Mouse (Mus musculus) stomach, postnatal 0 days (tissue): ENCODE data around the gene Psmc2. TPM values are rescaled to one million over a fixed set of nuclear protein-coding genes. Genes with fewer than 3 reads are reported as not detected.

ENCODE experiments used
- ATAC-seq: fragments of 200-750 bp; cut with Nextera tagmentation; 2 replicates; pipeline ENCODE4 v1.8.0; 2017; ENCODE audit not compliant: low FRiP score, low TSS enrichment
- DNase-seq: peaks from one replicate; pipeline ENCODE4 v3.0.0-alpha.2; 2016; ENCODE audit warnings: low spot score
- H3K27ac ChIP-seq: fragments of 300-500 bp; sonication (generic); replicated peaks from 2 replicates; pipeline ENCODE4 v1.5.1; 2014; ENCODE audit warnings: mild to moderate bottlenecking, control low read depth
- H3K27me3 ChIP-seq: fragments of 300-500 bp; sonication (generic); 2 replicates; pipeline ENCODE4 v1.6.1; 2014; ENCODE audit warnings: low read length; ENCODE audit not compliant: control insufficient read depth, insufficient read depth
- H3K36me3 ChIP-seq: fragments of 300-500 bp; sonication (generic); 2 replicates; pipeline ENCODE4 v1.6.1; 2014; ENCODE audit warnings: low read length, mixed read lengths; ENCODE audit not compliant: control insufficient read depth, insufficient read depth
- H3K4me1 ChIP-seq: fragments of 300-500 bp; sonication (generic); replicated peaks from 2 replicates; pipeline ENCODE4 v1.6.1; 2014; ENCODE audit warnings: antibody characterized with exemption; ENCODE audit not compliant: control insufficient read depth, insufficient read depth
- H3K4me2 ChIP-seq: fragments of 300-500 bp; sonication (generic); replicated peaks from 2 replicates; pipeline ENCODE4 v1.6.1; 2014; ENCODE audit warnings: low read depth, mild to moderate bottlenecking, control low read depth, moderate library complexity
- H3K4me3 ChIP-seq: fragments of 300-500 bp; sonication (generic); 2 replicates; pipeline ENCODE4 v1.5.1; 2014; ENCODE audit warnings: low read depth, low read length, control low read depth
- H3K9ac ChIP-seq: fragments of 300-500 bp; sonication (generic); 2 replicates; pipeline ENCODE4 v1.6.1; 2014; ENCODE audit warnings: mild to moderate bottlenecking, low read length, control low read depth, mixed read lengths
- H3K9me3 ChIP-seq: fragments of 300-500 bp; sonication (generic); 2 replicates; pipeline ENCODE4 v1.6.1; 2016; ENCODE audit warnings: low read length; ENCODE audit not compliant: control insufficient read depth
- CTCF ChIP-seq: IDR thresholded peaks from 2 replicates; pipeline ENCODE4 v1.5.1; 2016; ENCODE audit warnings: antibody characterized with exemption, low read depth, mild to moderate bottlenecking, moderate library complexity
- EP300 ChIP-seq: optimal IDR thresholded peaks from 2 replicates; pipeline ENCODE3; 2016; ENCODE audit warnings: antibody characterized with exemption
- WGBS: fragments of 180-500 bp; shearing (Covaris S2); extraction: QIAGEN DNeasy Blood & Tissue Kit; methylation state at CpG from one replicate; pipeline ENCODE4 v1.1.7; 2014; 5-methylcytosine and 5-hydroxymethylcytosine counted together
- polyA plus RNA-seq: library from polyadenylated mRNA; unstranded; fragments of >200 nt; fragmentation: Nextera tagmentation; extraction: Ambion mirVana; gene quantifications from 2 replicates; pipeline ENCODE4 v1.2.1, GENCODE M21; 2015

Gene Psmc2
- polyA plus RNA-seq, 1 experiment from 2014 or later, result 127 TPM

DNA sequence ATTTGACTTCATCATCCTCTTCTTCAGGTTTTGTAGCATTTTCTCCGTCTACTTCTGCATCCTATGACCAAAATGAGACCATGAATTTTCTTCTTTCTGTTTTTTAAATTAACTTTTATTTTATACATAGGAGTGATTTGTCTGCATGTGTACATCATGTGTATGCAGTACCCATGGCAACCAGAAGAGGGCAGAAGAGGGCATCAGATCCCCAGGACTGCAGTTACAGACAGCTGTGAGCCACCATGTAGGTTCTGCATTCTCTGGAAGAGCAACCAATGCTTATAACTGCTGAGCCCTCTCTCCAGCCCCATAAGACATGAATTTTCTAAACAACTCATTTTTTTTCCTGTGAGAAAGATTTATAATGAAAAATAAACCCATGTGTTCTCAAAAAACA is 28.9 kb downstream of the Psmc2 start:
- TF ChIP-seq EP300 (no peak), CTCF (peak; percentile 73)
- H3K9ac ChIP-seq, result no peak overlapping the region
- ATAC-seq, result no peak

DNA sequence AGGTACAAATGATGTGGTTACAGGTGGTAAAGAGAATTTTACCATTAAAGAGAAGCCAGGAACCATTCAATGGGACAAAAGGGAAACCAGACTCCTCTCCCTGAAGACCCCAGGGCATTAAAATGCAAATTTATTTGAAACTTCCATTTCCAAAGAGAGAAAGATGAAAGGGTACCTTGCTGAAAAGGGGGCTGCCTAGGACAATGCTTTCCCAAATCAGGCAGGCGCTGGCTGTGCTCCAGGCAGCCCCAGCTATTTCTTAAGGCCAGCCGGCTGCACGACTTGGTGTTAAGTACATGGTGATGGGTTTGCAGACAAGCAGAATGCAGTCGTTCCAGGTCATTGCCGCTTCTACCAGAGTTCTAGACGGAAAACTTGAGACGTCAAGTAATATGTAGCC is 41.3 kb downstream of the Psmc2 start:
- H3K4me3 ChIP-seq, result no peak overlapping the region
- H3K9me3 ChIP-seq, result no peaks in the 10 kb centered on the region
- WGBS, result 61% methylated on average over 7 of the region's 7 CpGs

More for the DNA sequence above, 28.9 kb downstream of the Psmc2 start:
- peak; percentile 58 for DNase-seq
- Histone ChIP-seq H3K27me3 (no peaks in the 10 kb centered on the region), H3K4me3 (no peak overlapping the region), H3K36me3 (no peaks in the 10 kb centered on the region), H3K27ac (no peak overlapping the region), H3K4me2 (no peak overlapping the region), H3K9me3 (no peaks in the 10 kb centered on the region), H3K4me1 (no peaks in the 10 kb centered on the region)
- 34% methylated on average over 1 of the region's 1 CpGs for WGBS

DNA sequence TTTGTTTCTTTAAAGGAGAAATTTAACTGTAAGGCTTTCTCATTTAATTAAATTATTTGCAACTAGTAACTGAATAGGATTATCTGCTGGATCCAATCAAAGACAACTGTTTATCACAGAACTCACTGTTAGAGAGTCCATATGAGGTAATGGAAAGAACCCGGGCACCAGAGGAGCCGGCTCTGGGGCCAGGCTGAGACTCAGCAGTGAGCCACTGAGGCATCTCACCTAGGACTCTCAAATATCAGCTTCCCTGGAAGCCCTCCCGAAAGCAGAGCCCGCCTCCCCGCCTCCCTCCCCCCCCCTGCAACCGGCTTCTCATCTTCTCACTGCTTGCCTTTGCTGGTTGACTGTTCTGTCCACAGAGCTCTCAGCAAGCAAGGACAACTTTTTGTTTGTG is 42.6 kb downstream of the Psmc2 start:
- ATAC-seq (no peak), DNase-seq (no peak)
- Histone ChIP-seq H3K27ac (no peak overlapping the region), H3K9me3 (no peaks in the 10 kb centered on the region), H3K4me2 (no peak overlapping the region), H3K36me3 (no peaks in the 10 kb centered on the region), H3K9ac (no peak overlapping the region), H3K27me3 (no peaks in the 10 kb centered on the region), H3K4me3 (no peak overlapping the region), H3K4me1 (no peaks in the 10 kb centered on the region)
- no peak for TF ChIP-seq CTCF
- no peak for TF ChIP-seq EP300
- 7% methylated on average over 5 of the region's 6 CpGs for WGBS

More for the DNA sequence above, 41.3 kb downstream of the Psmc2 start:
- no peaks in the 10 kb centered on the region for H3K27me3 ChIP-seq
- DNase-seq, result no peak
- TF ChIP-seq CTCF (no peak), EP300 (no peak)
- H3K4me1 ChIP-seq, result no peaks in the 10 kb centered on the region
- no peaks in the 10 kb centered on the region for H3K36me3 ChIP-seq
- H3K27ac ChIP-seq, result no peak overlapping the region
- ATAC-seq, result no peak
- no peak overlapping the region for H3K4me2 ChIP-seq
- H3K9ac ChIP-seq, result no peak overlapping the region

DNA sequence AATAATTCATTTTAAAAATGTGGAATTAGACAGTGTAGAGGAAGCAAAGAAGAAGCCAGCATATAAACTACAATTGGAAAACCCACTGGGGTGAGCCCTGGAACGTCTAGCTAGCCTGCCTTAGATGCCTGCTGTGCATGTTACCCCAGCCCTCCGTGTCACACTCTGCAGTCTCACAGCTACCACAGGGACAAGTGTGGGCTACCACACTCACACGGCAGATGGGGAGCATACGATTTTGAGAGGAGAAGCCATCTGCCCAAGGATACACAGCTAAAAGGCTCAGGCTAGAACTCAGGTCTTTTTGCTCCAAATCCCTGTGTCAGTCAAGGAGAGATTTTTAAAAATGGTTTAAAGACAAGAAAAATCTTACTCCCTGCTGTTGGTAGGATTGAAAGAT is 43.8 kb downstream of the Psmc2 start:
- no peaks in the 10 kb centered on the region for H3K36me3 ChIP-seq
- no peaks in the 10 kb centered on the region for H3K4me1 ChIP-seq
- H3K27me3 ChIP-seq, result no peaks in the 10 kb centered on the region
- ATAC-seq, result no peak
- no peak overlapping the region for H3K27ac ChIP-seq
- no peaks in the 10 kb centered on the region for H3K9me3 ChIP-seq
- no peak overlapping the region for H3K4me2 ChIP-seq
- DNase-seq, result no peak
- 66% methylated on average over 4 of the region's 4 CpGs for WGBS
- H3K9ac ChIP-seq, result no peak overlapping the region
- TF ChIP-seq EP300 (no peak), CTCF (no peak)
- no peak overlapping the region for H3K4me3 ChIP-seq

DNA sequence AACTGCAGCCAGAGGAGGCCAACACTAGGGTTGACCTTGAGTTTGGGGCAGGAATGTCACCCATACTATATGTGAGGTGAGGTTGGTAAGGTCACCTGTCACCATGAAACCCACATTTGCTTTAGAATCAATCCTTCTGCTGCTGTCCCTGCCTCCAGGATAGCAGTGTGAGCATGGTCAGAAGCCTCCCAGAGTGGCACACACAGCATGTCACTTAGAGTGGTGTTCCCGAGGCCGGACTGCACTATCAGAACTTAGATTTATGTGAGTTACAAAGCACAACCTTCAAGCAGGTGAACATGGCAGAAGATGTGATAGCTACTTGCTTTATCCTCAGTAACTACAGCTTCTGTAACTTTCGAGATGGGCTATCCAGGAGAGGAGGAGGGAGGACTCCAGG is 46.7 kb downstream of the Psmc2 start:
- WGBS, result 74% methylated on average over 3 of the region's 3 CpGs
- H3K4me1 ChIP-seq, result no peaks in the 10 kb centered on the region
- no peak overlapping the region for H3K9ac ChIP-seq
- H3K4me3 ChIP-seq, result no peak overlapping the region
- H3K4me2 ChIP-seq, result no peak overlapping the region
- no peaks in the 10 kb centered on the region for H3K27me3 ChIP-seq
- ATAC-seq (no peak), DNase-seq (no peak)
- no peaks in the 10 kb centered on the region for H3K36me3 ChIP-seq
- no peak for TF ChIP-seq EP300
- TF ChIP-seq CTCF, result no peak
- H3K9me3 ChIP-seq, result no peaks in the 10 kb centered on the region
- H3K27ac ChIP-seq, result no peak overlapping the region

DNA sequence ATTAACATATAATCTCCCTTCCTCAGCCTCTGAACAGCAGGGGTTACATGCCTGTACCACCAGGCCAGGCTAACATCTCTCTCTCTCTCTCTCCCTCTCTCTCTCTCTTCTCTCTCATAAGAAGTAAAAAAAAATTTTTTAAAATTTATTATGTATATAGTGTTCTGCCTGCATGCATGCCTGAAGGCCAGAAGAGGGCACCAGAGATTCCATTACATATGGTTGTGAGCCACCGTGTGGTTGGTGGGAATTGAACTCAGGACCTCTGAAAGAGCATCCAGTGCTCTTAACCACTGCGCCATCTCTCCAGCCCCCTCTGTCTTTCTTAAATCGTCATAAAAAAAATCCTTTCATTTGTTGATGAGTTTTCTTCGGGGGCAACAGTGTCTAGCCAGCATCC is 59.6 kb downstream of the Psmc2 start:
- Histone ChIP-seq H3K27me3 (no peaks in the 10 kb centered on the region), H3K9me3 (no peaks in the 10 kb centered on the region), H3K4me3 (no peak overlapping the region), H3K4me2 (no peak overlapping the region), H3K4me1 (no peaks in the 10 kb centered on the region), H3K9ac (no peak overlapping the region), H3K36me3 (no peaks in the 10 kb centered on the region), H3K27ac (no peak overlapping the region)
- DNase-seq (no peak), ATAC-seq (no peak)
- 68% methylated on average over 4 of the region's 4 CpGs for WGBS
- TF ChIP-seq EP300, result no peak
- peak; percentile 57 for TF ChIP-seq CTCF
